Comparison of ENCODE assay signal across 9 mouse cellular contexts in the genomic region with DNA sequence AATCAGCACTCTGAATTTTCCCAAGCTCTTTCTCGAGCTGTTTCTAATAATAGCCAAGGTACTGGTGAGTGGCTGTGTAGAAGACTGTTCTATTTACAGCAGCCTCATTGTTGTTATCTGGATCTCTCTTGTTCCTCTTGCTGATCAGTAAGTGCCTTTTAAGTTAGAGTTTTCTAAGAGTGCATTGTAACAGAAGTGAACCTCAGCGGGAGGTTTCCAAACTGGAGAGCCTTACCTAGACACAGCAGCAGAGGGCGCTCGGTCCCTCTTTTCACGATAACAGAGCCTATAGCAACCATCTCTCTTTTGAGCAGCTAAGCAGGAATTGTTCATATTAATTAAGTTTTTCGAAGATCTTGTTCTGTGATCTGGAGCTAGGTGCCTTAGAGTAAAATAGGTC.
DNase-seq lines count a peak whose midpoint lies in the region; ATAC-seq and TF ChIP-seq lines count a peak whose summit lies in the region.
"Had no signal": no experiment of that assay in that cellular context is flagged by ENCODE, and none has a peak within 500 bp of the region (broad histone marks: within the 10 kb centered on the region; RNA-seq: fewer than 3 reads in every experiment).

No protein-coding gene starts in this region.

- H3K27me3 ChIP-seq in hindbrain, embryonic 14.5 days (ENCODE audit: control insufficient read depth, insufficient read depth, low read length): peaks cover 11% of the 10 kb centered on the region; the same call in 1 of the 2 replicates
- H3K27me3 ChIP-seq in midbrain, embryonic 10.5 days (ENCODE audit: low read depth, poor library complexity, severe bottlenecking): peaks cover 82% of the 10 kb centered on the region
- H3K27me3 ChIP-seq in small intestine, adult 2 months (ENCODE audit: control insufficient read depth, insufficient read depth, low read length): no peaks in the 10 kb centered on the region
- H3K27me3 ChIP-seq: stomach, embryonic 15.5 days had no signal

- ATAC-seq in frontal cortex, adult (ENCODE audit: low TSS enrichment): peak; percentile 95
- peak; percentile 35; the same call in 1 of the 2 replicates for ATAC-seq in hindbrain, embryonic 14.5 days (ENCODE audit: low FRiP score)

- no peak for TF ChIP-seq POLR2A in small intestine, adult 2 months (IDR thresholded peaks at IDR 0.05; ENCODE audit: low read depth, low read length)

- no peaks in the 10 kb centered on the region for H3K9me3 ChIP-seq in hindbrain, embryonic 14.5 days (ENCODE audit: control insufficient read depth, low read length)
- H3K9me3 ChIP-seq in midbrain, embryonic 10.5 days (replicated peaks): no peaks in the 10 kb centered on the region
- H3K9me3 ChIP-seq: stomach, embryonic 15.5 days had no signal

- peak overlapping the region; percentile 36; the same call in 1 of the 2 replicates for H3K4me2 ChIP-seq in hindbrain, embryonic 14.5 days (replicated peaks)
- H3K4me2 ChIP-seq: stomach, embryonic 15.5 days had no signal

- DNase-seq in gastrocnemius, adult 18-20 months (ENCODE audit: low spot score): peak; percentile 61
- no peak for DNase-seq in gastrocnemius, postnatal 25 days
- DNase-seq in cerebellum, adult 8-10 months: peak; percentile 68
- DNase-seq in hindbrain, embryonic 14.5 days (ENCODE audit: low spot score): peak; percentile 93
- peak; percentile 64 for DNase-seq in left cerebral cortex, adult 11 months (ENCODE audit: low spot score)
- DNase-seq in midbrain, embryonic 10.5 days (ENCODE audit: low spot score): peak; percentile 75

- H3K4me3 ChIP-seq in hindbrain, embryonic 14.5 days (replicated peaks; ENCODE audit: low read length): no peak overlapping the region
- H3K4me3 ChIP-seq in midbrain, embryonic 10.5 days: no peak overlapping the region
- no peak overlapping the region for H3K4me3 ChIP-seq in small intestine, adult 2 months (ENCODE audit: low read depth, low read length)
- H3K4me3 ChIP-seq: stomach, embryonic 15.5 days had no signal

- H3K9ac ChIP-seq in hindbrain, embryonic 14.5 days: no peak overlapping the region
- H3K9ac ChIP-seq: stomach, embryonic 15.5 days had no signal

- peaks cover 25% of the 10 kb centered on the region for H3K4me1 ChIP-seq in hindbrain, embryonic 14.5 days (replicated peaks; ENCODE audit: control insufficient read depth, insufficient read depth, low read length)
- peaks cover 36% of the 10 kb centered on the region for H3K4me1 ChIP-seq in midbrain, embryonic 10.5 days
- H3K4me1 ChIP-seq in small intestine, adult 2 months (ENCODE audit: control insufficient read depth, insufficient read depth, insufficient read length, low read length): peaks cover 2% of the 10 kb centered on the region; the same call in 1 of the 2 replicates
- H3K4me1 ChIP-seq: stomach, embryonic 15.5 days had no signal

- no peaks in the 10 kb centered on the region for H3K36me3 ChIP-seq in hindbrain, embryonic 14.5 days (replicated peaks; ENCODE audit: control insufficient read depth, insufficient read depth)
- H3K36me3 ChIP-seq in midbrain, embryonic 10.5 days: no peaks in the 10 kb centered on the region
- H3K36me3 ChIP-seq in small intestine, adult 2 months (ENCODE audit: control insufficient read depth, insufficient read depth, low read length): no peaks in the 10 kb centered on the region
- H3K36me3 ChIP-seq: stomach, embryonic 15.5 days had no signal

- peak; percentile 83; the same call in 1 of the 2 replicates for TF ChIP-seq CTCF in small intestine, adult 2 months (IDR thresholded peaks at IDR 0.05; ENCODE audit: extremely low read depth, insufficient read length, insufficient replicate concordance, low read depth, low read length)

- WGBS in hindbrain, embryonic 14.5 days: 5% methylated on average over 6 of the region's 6 CpGs
- WGBS in midbrain, embryonic 10.5 days: 10% methylated on average over 6 of the region's 6 CpGs
- WGBS in small intestine, adult 2 months: 7% methylated on average over 6 of the region's 6 CpGs

- peak overlapping the region; percentile 83 for H3K27ac ChIP-seq in hindbrain, embryonic 14.5 days
- peak overlapping the region; percentile 74 for H3K27ac ChIP-seq in midbrain, embryonic 10.5 days (replicated peaks)
- H3K27ac ChIP-seq in small intestine, adult 2 months (ENCODE audit: insufficient read depth, low read depth, low read length): no peak overlapping the region
- H3K27ac ChIP-seq: stomach, embryonic 15.5 days had no signal
